Mouse (Mus musculus) forebrain, embryonic 11.5 days (tissue): Measurements from ENCODE around the gene Olfr161. TPM values are rescaled to one million over a fixed set of nuclear protein-coding genes. Genes with fewer than 3 reads are reported as not detected.
"Not testable (repeated sequence)": the region's sequence is repeated elsewhere in the genome, so short reads cannot be mapped to it uniquely, and the experiment has no call there.

Source experiments
- ATAC-seq: fragments of 200-750 bp; cut with Nextera tagmentation; replicated peaks from 2 replicates; pipeline ENCODE4 v1.8.0; 2017; ENCODE audit warnings: moderate TSS enrichment; ENCODE audit not compliant: low FRiP score
- DNase-seq: peaks from one replicate; pipeline ENCODE4 v3.0.0-alpha.2; 2017; ENCODE audit warnings: low spot score
- H3K27ac ChIP-seq: fragments of 300-500 bp; sonication (generic); 2 replicates; pipeline ENCODE4 v1.5.1; 2014; ENCODE audit warnings: low read depth, low read length
- H3K27me3 ChIP-seq: fragments of 300-500 bp; sonication (generic); 2 replicates; pipeline ENCODE4 v1.6.1; 2014; ENCODE audit warnings: mild to moderate bottlenecking, low read length, mixed read lengths; ENCODE audit not compliant: control insufficient read depth, insufficient read depth
- H3K36me3 ChIP-seq: fragments of 300-500 bp; sonication (generic); 2 replicates; pipeline ENCODE4 v1.6.1; 2014; ENCODE audit warnings: mild to moderate bottlenecking, low read length, moderate library complexity, mixed read lengths; ENCODE audit not compliant: control insufficient read depth, insufficient read depth
- H3K4me1 ChIP-seq: fragments of 300-500 bp; sonication (generic); replicated peaks from 2 replicates; pipeline ENCODE4 v1.6.1; 2014; ENCODE audit warnings: low read length, mixed read lengths; ENCODE audit not compliant: control insufficient read depth, insufficient read depth
- H3K4me2 ChIP-seq: fragments of 300-500 bp; sonication (generic); 2 replicates; pipeline ENCODE4 v1.6.1; 2014; ENCODE audit warnings: low read depth, mild to moderate bottlenecking, low read length, moderate library complexity, mixed read lengths; ENCODE audit not compliant: severe bottlenecking
- H3K4me3 ChIP-seq: fragments of 300-500 bp; sonication (generic); 2 replicates; pipeline ENCODE4 v1.5.1; 2014; ENCODE audit warnings: low read depth, low read length
- H3K9ac ChIP-seq: fragments of 300-500 bp; sonication (generic); 2 replicates; pipeline ENCODE4 v1.6.1; 2014; ENCODE audit warnings: low read length
- H3K9me3 ChIP-seq: fragments of 300-500 bp; sonication (generic); 2 replicates; pipeline ENCODE4 v1.6.1; 2016; ENCODE audit warnings: low read length, mixed read lengths; ENCODE audit not compliant: control insufficient read depth
- WGBS: fragments of 180-500 bp; shearing (Covaris S2); extraction: QIAGEN DNeasy Blood & Tissue Kit; methylation state at CpG from one replicate; pipeline ENCODE4 v1.1.7; 2014; 5-methylcytosine and 5-hydroxymethylcytosine counted together
- polyA plus RNA-seq: library from polyadenylated mRNA; unstranded; fragments of >200 nt; fragmentation: Nextera tagmentation; extraction: Ambion mirVana; gene quantifications from 2 replicates; pipeline ENCODE4 v1.2.1, GENCODE M21; 2014

Olfr161 gene
- not detected in 2 replicates for polyA plus RNA-seq

GRCm38 (mm10) chr16:3590691-3591090, at the start of gene Olfr161:
TSS of gene Olfr161 (plus strand) at chr16:3591042.
- no peaks in the 10 kb centered on the region for H3K36me3 ChIP-seq
- H3K27ac ChIP-seq, result no peak within 1 kb of the TSS
- ATAC-seq, result no peak
- peaks cover 8% of the 10 kb centered on the region; the same call in 1 of the 2 replicates for H3K9me3 ChIP-seq
- no peaks in the 10 kb centered on the region for H3K4me1 ChIP-seq
- WGBS, result 77% methylated on average over 1 of the region's 1 CpGs
- H3K4me3 ChIP-seq, result no peak within 1 kb of the TSS
- DNase-seq, result no peak
- H3K9ac ChIP-seq, result no peak within 1 kb of the TSS
- H3K4me2 ChIP-seq, result no peak within 1 kb of the TSS
- H3K27me3 ChIP-seq, result no peaks in the 10 kb centered on the region

- Histone ChIP-seq H3K27me3 (no peaks in the 10 kb centered on the region), H3K9me3 (peaks cover 2% of the 10 kb centered on the region; the same call in 1 of the 2 replicates), H3K4me3 (no peak overlapping the region), H3K9ac (no peak overlapping the region), H3K4me1 (no peaks in the 10 kb centered on the region), H3K4me2 (no peak overlapping the region), H3K27ac (no peak overlapping the region), H3K36me3 (no peaks in the 10 kb centered on the region)
- no peak for DNase-seq
- no peak for ATAC-seq
Observed at GRCm38 (mm10) chr16:3563553-3563952, 27.3 kb upstream of the Olfr161 start.

GRCm38 (mm10) chr16:3577658-3578057, 13.2 kb upstream of the Olfr161 start:
- not testable (repeated sequence) for H3K27me3 ChIP-seq, DNase-seq, ATAC-seq, H3K36me3 ChIP-seq, H3K4me1 ChIP-seq, H3K4me3 ChIP-seq, H3K9me3 ChIP-seq, H3K9ac ChIP-seq, H3K4me2 ChIP-seq, H3K27ac ChIP-seq
- WGBS, result 78% methylated on average over 1 of the region's 1 CpGs

GRCm38 (mm10) chr16:3578227-3578848, 12.5 kb upstream of the Olfr161 start:
- WGBS, result 83% methylated on average over 1 of the region's 1 CpGs
- H3K4me3 ChIP-seq, H3K36me3 ChIP-seq, H3K4me1 ChIP-seq, H3K9me3 ChIP-seq, H3K4me2 ChIP-seq, ATAC-seq, H3K9ac ChIP-seq, H3K27ac ChIP-seq, H3K27me3 ChIP-seq, DNase-seq: not testable (repeated sequence)

GRCm38 (mm10) chr16:3631376-3631775, 40.5 kb downstream of the Olfr161 start:
- not testable (repeated sequence) for ATAC-seq, H3K36me3 ChIP-seq, H3K4me2 ChIP-seq, H3K27ac ChIP-seq, H3K9ac ChIP-seq, H3K27me3 ChIP-seq, H3K4me1 ChIP-seq, H3K9me3 ChIP-seq, H3K4me3 ChIP-seq, DNase-seq
- 93% methylated on average over 5 of the region's 5 CpGs for WGBS

- not testable (repeated sequence) for H3K27ac ChIP-seq, H3K4me1 ChIP-seq, H3K27me3 ChIP-seq, H3K9me3 ChIP-seq, H3K36me3 ChIP-seq
- DNase-seq, result peak; percentile 76
- peak; percentile 97 for ATAC-seq
- Histone ChIP-seq H3K9ac (peak overlapping the region; percentile 70), H3K4me3 (peak overlapping the region; percentile 29), H3K4me2 (peak overlapping the region; percentile 57)
- WGBS, result 21% methylated on average over 27 of the region's 27 CpGs
Observed at GRCm38 (mm10) chr16:3632572-3633361, 41.9 kb downstream of the Olfr161 start.

Other genes starting within 250 kb of the Olfr161 start
- gene Mefv, start 127.1 kb downstream of the Olfr161 start, polyA plus RNA-seq, result not detected in 2 replicates
- 38.9 and 42.6 TPM in 2 replicates for gene Zfp263, start 153.1 kb downstream of the Olfr161 start, polyA plus RNA-seq
- gene Olfr15, start 239.8 kb downstream of the Olfr161 start, polyA plus RNA-seq, result 0.21 and 0.33 TPM in 2 replicates